Mouse (Mus musculus) E14TG2a.4 (cell line): ENCODE results near the gene Mfsd9.

Experiments used
- CTCF ChIP-seq: conservative IDR thresholded peaks from 2 replicates; pipeline ENCODE4 v1.5.1; 2014; ENCODE audit warnings: low read length
- NANOG ChIP-seq: IDR thresholded peaks from 2 replicates; pipeline ENCODE4 v1.6.1; 2014; ENCODE audit warnings: borderline replicate concordance, low read length, mixed read lengths

- TF ChIP-seq CTCF, result no peak
- no peak for TF ChIP-seq NANOG
Measured at GRCm38 (mm10) chr1:40740739-40741138, 49.7 kb downstream of the Mfsd9 start.
